Mouse (Mus musculus): ENCODE data around the gene Gm11238.

DNA sequence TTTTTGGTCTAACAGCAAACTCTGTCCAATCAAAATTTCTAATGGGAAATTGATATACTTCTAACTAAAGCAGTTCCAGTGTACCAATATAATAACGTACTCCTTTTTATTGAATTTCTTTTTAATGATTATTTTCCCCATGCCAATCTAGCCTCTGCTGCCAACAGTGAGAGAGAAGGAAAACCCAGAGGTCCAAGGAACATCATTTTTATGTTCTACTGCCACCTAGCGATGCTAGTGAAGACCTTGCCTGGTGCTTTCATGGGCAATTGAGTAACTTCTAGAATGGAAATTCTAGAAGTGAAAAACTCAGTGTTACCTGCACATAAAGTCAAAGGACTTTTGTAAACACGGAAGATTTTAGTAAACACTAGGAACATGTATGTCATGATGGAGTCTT is 8.4 kb upstream of the Gm11238 start:
- TF ChIP-seq CTCF (IDR thresholded peaks at IDR 0.05; ENCODE audit: borderline replicate concordance, insufficient read depth, low read length) (no peak), POLR2A (IDR thresholded peaks at IDR 0.05; ENCODE audit: low read depth, low read length) (no peak)
